In the genomic region with DNA sequence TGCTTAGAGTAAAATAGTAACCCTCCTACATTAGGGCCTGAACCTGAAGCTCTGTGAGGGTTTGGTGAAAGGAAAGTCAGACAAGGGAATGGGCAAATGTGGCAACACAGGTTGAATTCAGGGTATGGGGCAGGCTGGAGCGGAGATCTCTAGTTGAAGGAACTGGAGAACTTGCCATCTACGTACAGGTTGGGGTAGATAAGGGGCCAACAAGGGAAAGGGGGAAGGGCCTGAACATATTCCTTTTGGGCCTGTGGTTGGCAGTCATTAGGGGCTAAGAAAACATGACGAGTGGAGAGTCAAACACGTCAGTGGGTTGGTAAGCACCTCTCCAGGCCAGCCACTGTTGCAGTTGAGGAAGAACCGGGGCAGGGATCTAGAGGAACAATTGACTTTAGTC, we compare ENCODE assay signal across 1 mouse cellular context.
TF ChIP-seq lines count a peak whose summit lies in the region.

No protein-coding gene starts in this region.

TF ChIP-seq in MEL, 35 proteins besides CTCF, POLR2A, EP300 and RAD21:
- peak; percentile 66 for TF ChIP-seq GATA1 (IDR thresholded peaks at IDR 0.05; ENCODE audit: low read depth, low read length)
- TF ChIP-seq ETS1 (IDR thresholded peaks at IDR 0.05; ENCODE audit: low read depth, low read length): 0 out of 2 replicates have a peak, but pooled peaks have one; percentile 37
- no peak for TF ChIP-seq KAT2A (conservative IDR thresholded peaks at IDR 0.05; ENCODE audit: low read depth, low read length)
- TF ChIP-seq TAL1 (IDR thresholded peaks at IDR 0.05; ENCODE audit: low read length): peak; percentile 23; the same call in 1 of the 2 replicates
- no peak for TF ChIP-seq MAFK (IDR thresholded peaks at IDR 0.05; ENCODE audit: borderline replicate concordance, low read depth, low read length)
- no peak for TF ChIP-seq MAZ (IDR thresholded peaks at IDR 0.05; ENCODE audit: low read depth, low read length)
- TF ChIP-seq NRF1 (IDR thresholded peaks at IDR 0.05; ENCODE audit: insufficient read depth, low read depth, low read length, poor library complexity, severe bottlenecking): no peak
- peak; percentile 47; the same call in 1 of the 2 replicates for TF ChIP-seq SIN3A (IDR thresholded peaks at IDR 0.05; ENCODE audit: low read length)
- TF ChIP-seq TCF12 (IDR thresholded peaks at IDR 0.05; ENCODE audit: low read depth, low read length): peak; percentile 59
TF ChIP-seq in MEL: peak in this region for 5.
